Mouse (Mus musculus) adrenal gland, postnatal 36 days (tissue): ENCODE results near the gene Map3k20. TPM values are rescaled to one million over a fixed set of nuclear protein-coding genes. Genes with fewer than 3 reads are reported as not detected.

ENCODE experiments used
- DNase-seq, 2 experiments: peaks; one replicate each; pipeline ENCODE4 v3.0.0; 2021; ENCODE audit warnings: mixed read lengths in 1 of 2
- total RNA-seq, 2 experiments: library from RNA; stranded (reverse); gene quantifications; 2 replicates each; pipeline ENCODE4 v1.2.3; 2021

The Map3k20 gene
- total RNA-seq, 2 experiments from 2014 or later: 26.1 to 30.4 TPM

DNA sequence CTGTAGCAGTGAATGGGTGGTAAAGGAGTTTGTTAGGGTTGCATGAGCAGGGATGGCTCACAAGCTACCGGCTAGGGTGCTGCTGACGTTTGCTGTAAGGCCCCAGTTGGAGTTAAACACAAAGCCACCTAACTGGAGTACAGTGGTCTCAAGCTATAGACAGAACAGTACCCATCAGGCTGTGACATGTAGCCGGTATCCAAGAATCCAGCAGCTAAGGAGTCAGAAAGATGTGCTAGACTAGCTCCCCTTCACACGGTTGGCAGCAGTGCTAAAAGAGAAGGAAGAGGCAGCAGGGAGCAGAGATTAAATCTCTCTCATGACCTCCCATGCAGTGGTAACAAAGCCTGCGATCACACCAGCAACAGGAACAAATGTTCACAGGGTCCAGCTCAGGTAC is 36.2 kb downstream of the Map3k20 start:
- DNase-seq: no peak

- DNase-seq: no peak
Observed at GRCm38 (mm10) chr2:72322681-72323353, 37.4 kb downstream of the Map3k20 start.

DNA sequence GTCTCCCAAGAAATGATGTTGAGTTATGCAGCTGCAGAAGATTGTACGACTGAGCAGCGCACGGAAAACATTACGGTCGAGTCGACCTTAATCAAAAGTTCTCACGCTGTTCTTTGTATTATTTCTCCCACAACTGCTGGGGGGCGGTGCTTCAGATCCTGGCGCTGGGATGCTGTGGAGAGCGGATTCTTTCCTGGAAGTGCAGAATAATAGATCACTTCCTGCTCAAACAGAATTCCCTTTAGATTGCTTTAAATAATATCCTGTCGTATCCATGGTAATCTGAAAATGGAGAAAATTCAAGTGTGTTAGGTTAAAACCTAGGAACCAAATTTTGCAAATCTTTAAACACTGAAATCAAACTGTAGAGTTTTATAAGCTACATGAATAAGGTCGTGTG is 39.0 kb downstream of the Map3k20 start:
- no peak for DNase-seq

DNA sequence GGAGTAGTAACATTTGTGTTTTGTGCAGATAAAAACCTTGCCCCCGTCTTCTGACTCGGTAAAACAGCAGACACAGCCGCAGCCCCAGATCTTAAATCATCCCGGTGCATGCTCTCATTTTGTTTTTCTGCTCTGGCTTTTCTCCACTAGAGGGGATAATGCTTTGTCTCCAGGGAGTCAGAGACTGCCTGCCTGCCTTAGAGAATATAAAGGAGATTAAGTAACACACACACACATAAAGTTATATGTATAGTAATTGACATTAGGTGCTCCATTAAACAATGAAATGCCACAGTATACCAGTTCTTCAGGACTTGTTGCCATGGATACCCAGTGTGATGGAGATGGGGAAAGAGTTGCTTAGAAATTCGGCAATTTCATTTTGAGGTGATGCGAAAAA is 41.1 kb downstream of the Map3k20 start:
- no peak for DNase-seq

DNA sequence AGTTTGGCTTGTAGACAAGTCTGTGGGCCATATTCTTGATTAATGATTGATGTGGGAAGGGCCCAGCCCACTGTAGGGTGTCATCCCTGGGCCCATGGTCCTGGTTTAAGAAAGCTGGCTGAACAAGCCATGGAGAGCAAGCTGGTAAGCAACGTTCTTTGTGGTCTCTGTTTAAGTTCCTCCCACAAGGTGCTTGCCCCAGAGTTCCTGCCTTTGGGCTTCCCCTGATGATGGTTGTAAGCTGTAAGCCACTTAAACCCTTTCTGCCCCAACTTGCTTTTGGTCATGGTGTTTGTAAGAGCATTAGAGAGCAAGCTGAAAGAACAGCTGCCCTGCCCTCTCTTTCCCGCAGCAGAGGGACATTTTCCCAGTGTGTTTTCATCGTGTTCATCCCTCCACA is 43.0 kb downstream of the Map3k20 start:
- no peak for DNase-seq

GRCm38 (mm10) chr2:72330955-72331481 is 45.6 kb downstream of the Map3k20 start:
- DNase-seq: no peak

DNA sequence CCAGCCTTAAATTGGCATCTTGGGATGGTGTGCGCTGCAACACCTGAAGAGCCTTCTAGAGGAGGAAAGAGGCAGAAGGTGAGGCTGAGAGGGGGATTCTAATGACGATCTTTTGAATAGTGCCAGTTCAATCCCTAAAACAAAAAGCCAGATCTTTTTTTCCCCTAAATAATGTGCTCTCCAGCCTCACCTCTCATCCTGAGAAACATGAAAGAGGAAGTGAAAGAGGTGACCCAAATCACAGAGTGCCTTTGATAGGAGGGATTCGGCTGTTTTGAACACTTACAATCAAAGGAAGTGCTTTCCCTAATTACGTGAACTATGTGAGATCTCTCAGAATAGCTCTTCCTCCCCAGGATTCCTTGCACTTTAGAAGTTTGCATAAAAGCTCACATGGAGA is 46.6 kb downstream of the Map3k20 start:
- DNase-seq: no peak

DNA sequence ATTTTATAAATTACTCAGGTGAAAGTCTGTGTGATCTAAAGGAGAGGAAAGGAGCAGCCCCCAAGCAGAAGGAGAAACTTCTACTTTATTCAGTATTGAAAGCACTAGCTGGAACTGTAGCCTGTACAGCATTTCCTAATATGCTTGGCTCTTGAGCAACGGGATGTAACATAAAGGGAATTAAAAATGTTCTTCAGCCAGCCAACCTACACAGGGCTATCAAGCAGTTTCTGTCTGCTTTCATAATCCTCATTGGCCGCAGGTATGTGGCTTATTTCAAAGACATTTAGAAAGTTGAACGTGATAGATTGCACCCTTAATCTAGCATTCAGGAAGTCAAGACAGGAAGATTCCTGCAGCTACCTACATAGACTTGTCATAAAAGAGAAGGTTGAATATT is 47.8 kb downstream of the Map3k20 start:
- no peak for DNase-seq

DNA sequence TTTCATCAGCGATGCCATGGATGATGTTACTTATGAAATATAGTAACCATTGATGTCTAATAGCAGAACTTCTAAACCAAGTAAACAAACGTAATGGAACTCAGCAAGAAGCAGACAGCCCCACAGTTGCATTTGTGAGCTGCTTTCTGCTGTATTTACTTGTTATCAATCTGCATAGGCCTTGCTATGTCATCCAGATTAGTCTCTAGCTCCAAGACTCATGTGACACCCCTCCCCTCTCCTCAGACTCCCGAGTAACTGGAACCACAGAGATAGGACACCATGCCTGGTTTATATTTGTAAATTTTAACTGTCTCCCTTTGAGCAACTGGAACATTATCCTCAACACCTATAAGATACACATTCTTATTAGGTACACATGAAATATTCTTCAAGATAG is 51.4 kb downstream of the Map3k20 start:
- DNase-seq: no peak

GRCm38 (mm10) chr2:72345281-72345680 is 59.8 kb downstream of the Map3k20 start:
- no peak for DNase-seq

- no peak for DNase-seq
Observed at GRCm38 (mm10) chr2:72351329-72351728, 65.9 kb downstream of the Map3k20 start.

- DNase-seq: no peak
Observed at GRCm38 (mm10) chr2:72351776-72352175, 66.3 kb downstream of the Map3k20 start.

- DNase-seq: no peak
Observed at GRCm38 (mm10) chr2:72352756-72353155, 67.3 kb downstream of the Map3k20 start.

DNA sequence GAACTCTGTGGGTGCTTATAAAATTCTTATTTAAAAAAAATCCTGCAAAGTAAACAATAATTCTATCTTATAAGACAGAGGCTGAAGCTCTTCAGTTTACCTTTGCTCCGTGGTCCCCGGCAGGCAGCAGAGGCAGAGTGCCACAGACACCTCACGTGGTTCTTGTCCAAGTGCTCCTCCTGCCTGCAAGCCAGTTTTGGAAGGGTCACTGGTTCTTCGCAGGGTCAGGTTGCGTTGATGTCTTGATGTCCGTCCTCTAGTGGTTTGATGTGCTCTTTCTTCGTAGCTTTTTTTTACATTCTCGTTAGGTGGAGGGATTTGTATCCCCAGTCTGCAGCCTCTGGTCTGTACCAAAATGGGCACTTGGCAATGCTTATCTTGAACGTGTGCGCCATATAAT is 71.0 kb downstream of the Map3k20 start:
- no peak for DNase-seq

GRCm38 (mm10) chr2:72361572-72361971 is 76.1 kb downstream of the Map3k20 start:
- DNase-seq: peak in 1 of 2 experiments; percentile 23

DNA sequence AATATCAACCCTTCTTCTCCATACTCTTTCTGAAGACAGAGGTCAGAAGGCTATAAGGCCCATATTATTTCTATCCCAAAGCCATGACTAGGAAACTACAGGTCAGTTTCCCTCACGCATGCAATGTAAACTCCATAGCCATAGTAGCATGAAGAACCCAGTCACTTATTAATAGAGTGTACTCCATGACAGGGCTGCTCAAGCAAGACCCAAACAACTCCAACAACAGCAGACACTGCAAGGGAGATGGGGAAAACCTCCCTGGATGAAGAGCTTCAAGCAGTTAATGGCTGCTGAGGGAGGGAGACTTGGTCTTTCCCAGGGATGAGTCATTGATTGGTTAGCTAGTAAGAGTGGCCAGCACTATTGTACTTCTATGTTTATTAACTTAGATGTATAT is 78.0 kb downstream of the Map3k20 start:
- DNase-seq: no peak

DNA sequence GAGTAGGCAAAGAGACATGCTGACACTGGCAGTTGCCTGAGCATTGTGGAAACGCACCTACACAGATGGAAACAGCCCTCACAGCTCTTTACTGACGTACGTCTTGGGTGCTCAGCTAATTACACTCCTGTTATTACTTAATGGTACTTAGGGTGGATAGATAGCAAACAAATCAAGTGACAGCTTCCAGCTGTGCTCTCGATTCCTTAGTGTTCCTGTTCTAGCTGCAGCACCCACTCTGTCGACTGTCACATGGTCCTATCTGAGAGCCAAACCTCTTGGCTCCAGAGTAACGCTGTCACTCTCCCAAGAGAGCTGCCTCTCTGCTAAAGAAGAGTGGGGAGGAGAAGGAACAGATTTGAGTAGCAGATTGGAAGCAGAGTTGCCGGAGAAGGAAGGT is 80.5 kb downstream of the Map3k20 start:
- peak; percentile 46 to 60 for DNase-seq

GRCm38 (mm10) chr2:72366503-72366902 is 81.1 kb downstream of the Map3k20 start:
- DNase-seq: peak; percentile 10 to 39

DNA sequence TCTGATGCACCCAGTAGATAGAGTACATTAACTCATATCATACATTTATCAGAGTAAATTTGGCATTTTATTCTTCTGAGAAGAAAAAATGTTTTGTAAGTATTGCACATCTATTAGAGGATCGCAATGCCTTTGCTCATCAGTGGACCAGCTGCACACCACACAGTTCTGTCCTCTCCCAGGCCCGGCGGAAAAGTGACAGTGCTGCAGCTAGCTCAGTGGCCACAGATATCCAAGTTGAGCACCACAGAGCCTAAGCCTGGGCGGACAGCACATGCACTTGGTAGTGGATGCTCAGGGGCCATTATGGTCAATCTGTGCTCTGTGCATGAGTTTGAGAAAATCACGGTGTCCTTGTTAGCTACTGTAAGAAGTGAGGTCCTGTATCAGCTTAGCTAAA is 82.4 kb downstream of the Map3k20 start:
- no peak for DNase-seq

DNA sequence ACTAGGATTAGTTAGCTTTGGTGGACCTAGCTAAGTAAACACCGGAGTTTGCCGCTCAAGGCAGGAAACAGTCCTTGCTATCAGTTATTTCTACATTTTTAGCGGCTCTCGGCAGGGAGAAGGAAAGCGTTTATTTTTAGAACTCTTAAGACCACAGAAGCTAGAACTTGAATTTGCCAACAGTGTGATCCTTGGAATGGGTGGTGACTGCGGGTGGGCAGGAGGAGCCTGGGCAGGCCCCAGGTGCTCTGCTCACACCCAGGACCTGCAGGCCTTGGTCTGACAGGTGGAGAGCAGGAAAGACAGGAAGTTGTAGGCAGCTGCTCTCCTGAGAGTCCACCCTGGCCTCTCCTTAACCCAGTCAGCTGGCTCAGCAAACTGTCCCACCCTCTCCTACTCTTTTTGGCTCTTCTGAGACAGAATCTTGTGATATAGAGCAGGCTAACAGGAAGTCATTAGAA is 83.7 kb downstream of the Map3k20 start:
- DNase-seq: peak in 1 of 2 experiments; percentile 9

DNA sequence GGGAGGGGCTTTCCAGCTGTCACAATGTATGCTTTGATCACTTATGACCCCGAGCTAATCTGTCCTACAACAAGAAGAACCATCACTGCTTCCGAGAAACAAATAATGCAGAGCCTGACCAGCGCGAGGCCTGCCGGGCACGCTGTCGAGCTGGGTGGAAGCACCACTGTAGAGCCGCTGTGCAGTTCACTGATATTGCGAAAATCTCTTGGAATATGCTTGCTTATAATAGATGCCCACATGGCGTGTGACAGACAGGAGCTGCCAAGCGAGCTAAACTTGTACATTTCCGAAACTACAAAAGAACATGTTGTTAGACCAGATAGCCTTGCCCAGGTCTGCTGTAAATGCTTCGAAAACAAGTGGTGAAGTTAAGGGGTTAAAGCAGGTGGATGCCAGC is 86.7 kb downstream of the Map3k20 start:
- no peak for DNase-seq

- peak in 1 of 2 experiments; percentile 27 for DNase-seq
Observed at GRCm38 (mm10) chr2:72374076-72374475, 88.6 kb downstream of the Map3k20 start.

DNA sequence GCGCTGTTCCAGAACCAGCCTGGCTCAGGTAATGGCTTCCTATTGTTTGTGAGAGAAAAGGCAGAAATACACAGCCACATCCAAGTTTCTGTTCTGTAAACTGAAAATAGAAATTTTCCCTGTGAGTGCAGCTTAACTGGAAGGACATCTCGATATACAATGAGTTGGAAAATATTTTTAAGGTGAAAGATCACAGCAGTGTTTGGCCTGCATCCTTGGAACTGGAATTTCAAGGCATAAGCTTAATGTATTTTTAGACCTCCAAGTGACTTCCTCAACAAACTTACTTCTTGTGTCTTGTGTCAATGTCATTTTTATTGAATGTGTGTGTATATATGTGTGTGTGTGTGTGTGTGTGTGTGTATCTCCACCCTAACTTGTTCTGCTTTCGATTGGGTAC is 90.4 kb downstream of the Map3k20 start:
- DNase-seq: no peak

- DNase-seq: no peak
Observed at GRCm38 (mm10) chr2:72376946-72377345, 91.5 kb downstream of the Map3k20 start.
